Mouse (Mus musculus) liver, postnatal 0 days (tissue): ENCODE data around the gene Gm2115. TPM values are rescaled to one million over a fixed set of nuclear protein-coding genes. Genes with fewer than 3 reads are reported as not detected.

Experiments
- ATAC-seq: fragments of 200-750 bp; cut with Nextera tagmentation; 2 replicates; pipeline ENCODE4 v1.8.0; 2017; ENCODE audit warnings: mild to moderate bottlenecking, moderate library complexity
- DNase-seq: peaks from one replicate; pipeline ENCODE4 v3.0.0-alpha.2; 2016
- H3K27ac ChIP-seq: fragments of 300-500 bp; sonication (generic); 2 replicates; pipeline ENCODE4 v1.5.1; 2014; ENCODE audit warnings: antibody characterized with exemption, moderate library complexity, mild to moderate bottlenecking, low read depth
- H3K27me3 ChIP-seq: fragments of 300-500 bp; sonication (generic); 2 replicates; pipeline ENCODE4 v1.6.1; 2014; ENCODE audit warnings: low read length, control low read depth, mixed read lengths; ENCODE audit not compliant: insufficient read depth
- H3K36me3 ChIP-seq: fragments of 300-500 bp; sonication (generic); replicated peaks from 2 replicates; pipeline ENCODE4 v1.6.1; 2014; ENCODE audit warnings: mild to moderate bottlenecking, control low read depth, low read length, moderate library complexity, mixed read lengths; ENCODE audit not compliant: insufficient read depth
- H3K4me1 ChIP-seq: fragments of 300-500 bp; sonication (generic); 2 replicates; pipeline ENCODE4 v1.6.1; 2014; ENCODE audit warnings: antibody characterized with exemption, mild to moderate bottlenecking, control low read depth; ENCODE audit not compliant: insufficient read depth
- H3K4me2 ChIP-seq: fragments of 300-500 bp; sonication (generic); 2 replicates; pipeline ENCODE4 v1.6.1; 2014; ENCODE audit warnings: low read depth, mild to moderate bottlenecking, low read length, moderate library complexity, mixed read lengths
- H3K4me3 ChIP-seq: fragments of 300-500 bp; sonication (generic); 2 replicates; pipeline ENCODE4 v1.5.1; 2014; ENCODE audit warnings: low read depth, low read length
- H3K9ac ChIP-seq: fragments of 300-500 bp; sonication (generic); replicated peaks from 2 replicates; pipeline ENCODE4 v1.6.1; 2014; ENCODE audit warnings: mild to moderate bottlenecking, moderate library complexity
- H3K9me3 ChIP-seq: fragments of 300-500 bp; sonication (generic); 2 replicates; pipeline ENCODE4 v1.6.1; 2016; ENCODE audit warnings: mild to moderate bottlenecking, control low read depth, low read length, mixed read lengths
- CTCF ChIP-seq: sonication (generic); IDR thresholded peaks from 2 replicates; pipeline ENCODE4 v1.5.1; 2016; ENCODE audit warnings: antibody characterized with exemption, low read depth
- EP300 ChIP-seq: IDR thresholded peaks from 2 replicates; pipeline ENCODE4 v1.6.1; 2016; ENCODE audit warnings: antibody characterized with exemption, low read depth, mild to moderate bottlenecking
- WGBS: fragments of 180-500 bp; shearing (Covaris S2); extraction: QIAGEN DNeasy Blood & Tissue Kit; methylation state at CpG from one replicate; pipeline ENCODE4 v1.1.7; 2014; ENCODE audit not compliant: insufficient replicate concordance; 5-methylcytosine and 5-hydroxymethylcytosine counted together
- polyA plus RNA-seq: library from polyadenylated mRNA; unstranded; fragments of >200 nt; fragmentation: Nextera tagmentation; extraction: Ambion mirVana; gene quantifications from 2 replicates; pipeline ENCODE4 v1.2.1, GENCODE M21; 2015

Gm2115 gene
- polyA plus RNA-seq, 1 experiment from 2014 or later = 0.23 TPM

DNA sequence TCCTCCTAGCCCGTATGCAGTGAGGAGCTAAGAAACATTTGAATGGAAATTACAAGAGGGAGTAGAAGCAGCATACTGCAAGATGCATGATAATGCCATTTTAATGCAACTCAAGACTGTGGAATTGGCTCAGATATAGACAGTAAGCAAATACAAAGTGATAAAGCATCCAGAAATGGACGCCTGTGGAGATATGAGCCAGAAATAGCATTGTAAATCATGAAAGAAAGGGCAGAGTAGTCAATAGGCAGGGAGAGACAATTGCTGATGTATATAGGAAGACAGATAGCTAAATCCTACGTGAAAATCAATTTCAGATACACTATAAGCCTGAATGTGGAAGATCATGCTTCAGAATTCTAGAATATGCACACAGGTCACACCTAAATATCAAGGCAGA is 26.5 kb downstream of the Gm2115 start:
- no peaks in the 10 kb centered on the region for H3K36me3 ChIP-seq
- no peak overlapping the region for H3K27ac ChIP-seq
- ATAC-seq (no peak), DNase-seq (no peak)
- no peaks in the 10 kb centered on the region for H3K27me3 ChIP-seq
- no peak overlapping the region for H3K4me2 ChIP-seq
- TF ChIP-seq EP300 (no peak), CTCF (no peak)
- H3K4me1 ChIP-seq = no peaks in the 10 kb centered on the region
- H3K9ac ChIP-seq = no peak overlapping the region
- WGBS = 58% methylated on average over 3 of the region's 3 CpGs
- no peak overlapping the region for H3K4me3 ChIP-seq
- no peaks in the 10 kb centered on the region for H3K9me3 ChIP-seq

DNA sequence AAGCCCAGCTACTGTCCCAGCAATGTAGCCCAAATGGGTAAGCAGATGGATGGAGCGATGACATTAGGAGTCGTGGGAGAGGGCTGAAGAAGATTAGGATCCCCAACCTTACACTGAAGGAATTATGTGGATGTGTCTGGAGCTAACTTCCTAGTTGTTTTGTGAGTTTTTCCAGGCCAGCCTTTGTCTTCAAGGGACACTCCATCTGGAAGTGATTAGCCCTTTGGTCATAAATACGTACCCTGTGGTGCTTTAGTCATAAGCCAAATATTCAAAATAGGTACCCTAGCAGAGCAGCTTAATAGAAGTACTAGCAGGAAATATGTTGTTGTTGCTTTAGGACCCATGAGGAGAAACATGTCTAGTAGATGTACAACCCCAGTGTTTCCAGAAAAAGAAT is 28.6 kb downstream of the Gm2115 start:
- Histone ChIP-seq H3K4me2 (no peak overlapping the region), H3K9me3 (no peaks in the 10 kb centered on the region), H3K27ac (no peak overlapping the region), H3K4me1 (no peaks in the 10 kb centered on the region), H3K4me3 (no peak overlapping the region), H3K27me3 (no peaks in the 10 kb centered on the region), H3K36me3 (no peaks in the 10 kb centered on the region), H3K9ac (no peak overlapping the region)
- no peak for ATAC-seq
- no peak for TF ChIP-seq CTCF
- TF ChIP-seq EP300 = no peak
- WGBS = 83% methylated on average over 3 of the region's 3 CpGs
- no peak for DNase-seq

DNA sequence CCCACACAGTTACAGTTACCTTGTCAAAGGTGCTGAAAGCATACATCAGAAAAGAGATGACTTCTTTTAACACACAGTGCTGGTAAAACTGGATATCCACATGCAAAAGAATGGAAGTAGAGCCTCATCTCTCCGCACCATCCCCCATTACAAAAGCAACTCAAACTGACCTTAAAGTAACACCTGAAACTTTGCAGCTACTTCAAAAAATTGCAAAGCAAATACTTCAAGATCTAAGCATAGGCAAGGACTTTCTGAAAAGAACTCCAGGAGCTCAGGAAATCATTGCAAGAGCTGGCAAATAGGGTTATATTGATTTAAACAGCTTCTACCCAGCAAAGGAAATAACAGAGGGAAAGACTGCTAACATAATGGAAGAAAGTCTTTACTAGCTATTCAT is 31.7 kb downstream of the Gm2115 start:
- Histone ChIP-seq H3K36me3 (no peaks in the 10 kb centered on the region), H3K9ac (no peak overlapping the region), H3K4me2 (no peak overlapping the region), H3K27ac (no peak overlapping the region), H3K4me1 (no peaks in the 10 kb centered on the region), H3K4me3 (no peak overlapping the region), H3K27me3 (no peaks in the 10 kb centered on the region), H3K9me3 (no peaks in the 10 kb centered on the region)
- WGBS = 87% methylated on average over 1 of the region's 1 CpGs
- ATAC-seq (no peak), DNase-seq (no peak)
- TF ChIP-seq CTCF (no peak), EP300 (no peak)

DNA sequence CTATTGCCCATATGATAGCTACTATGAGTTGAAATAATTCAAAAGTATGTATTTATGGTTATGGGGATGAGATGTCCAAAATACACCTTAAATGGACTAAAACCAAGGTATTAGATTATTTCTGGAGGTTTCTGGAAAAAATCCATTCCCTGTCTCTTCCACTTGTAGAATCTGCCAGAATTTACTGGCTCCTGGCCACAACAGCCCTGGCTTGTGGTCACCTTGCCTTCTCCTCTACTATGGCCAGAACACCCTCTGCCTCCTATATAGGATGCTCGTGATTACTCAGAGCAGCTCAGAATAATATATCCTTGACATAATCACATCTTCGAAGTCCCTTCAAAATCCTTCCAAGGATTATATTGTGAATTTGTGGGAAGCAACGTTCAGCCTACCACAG is 35.5 kb downstream of the Gm2115 start:
- no peak overlapping the region for H3K9ac ChIP-seq
- H3K36me3 ChIP-seq = no peaks in the 10 kb centered on the region
- ATAC-seq (no peak), DNase-seq (no peak)
- TF ChIP-seq CTCF = no peak
- TF ChIP-seq EP300 = no peak
- H3K4me2 ChIP-seq = no peak overlapping the region
- no peaks in the 10 kb centered on the region for H3K9me3 ChIP-seq
- WGBS = 67% methylated on average over 3 of the region's 3 CpGs
- no peak overlapping the region for H3K4me3 ChIP-seq
- no peaks in the 10 kb centered on the region for H3K27me3 ChIP-seq
- no peaks in the 10 kb centered on the region for H3K4me1 ChIP-seq
- no peak overlapping the region for H3K27ac ChIP-seq

DNA sequence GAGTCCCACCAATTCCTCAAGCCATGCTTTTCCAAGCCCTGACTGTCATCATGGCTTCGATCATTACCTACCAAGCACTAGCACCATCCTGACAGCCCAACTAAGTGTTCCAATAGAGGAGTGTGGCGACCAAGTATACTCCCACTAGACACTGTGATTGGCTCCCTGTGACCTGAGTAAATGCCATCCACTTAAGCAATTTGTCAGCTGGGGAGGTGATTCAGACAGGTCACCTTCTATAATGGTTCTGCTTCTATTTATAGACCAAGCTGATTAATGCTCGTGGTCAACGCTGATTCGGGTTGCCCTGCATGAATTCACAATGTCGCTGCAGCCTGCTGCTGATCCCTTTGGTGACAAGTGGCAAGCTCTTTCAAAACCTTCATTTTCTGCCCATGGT is 37.4 kb downstream of the Gm2115 start:
- Histone ChIP-seq H3K9ac (no peak overlapping the region), H3K4me1 (no peaks in the 10 kb centered on the region), H3K9me3 (no peaks in the 10 kb centered on the region), H3K27ac (no peak overlapping the region), H3K36me3 (no peaks in the 10 kb centered on the region), H3K4me3 (no peak overlapping the region), H3K4me2 (no peak overlapping the region), H3K27me3 (no peaks in the 10 kb centered on the region)
- ATAC-seq (no peak), DNase-seq (no peak)
- TF ChIP-seq CTCF (no peak), EP300 (no peak)
- WGBS = 61% methylated on average over 6 of the region's 6 CpGs

GRCm38 (mm10) chr7:84577034-84577433 is 48.3 kb downstream of the Gm2115 start:
- Histone ChIP-seq H3K27me3 (no peaks in the 10 kb centered on the region), H3K4me3 (no peak overlapping the region), H3K4me1 (no peaks in the 10 kb centered on the region), H3K27ac (no peak overlapping the region), H3K9ac (no peak overlapping the region), H3K36me3 (no peaks in the 10 kb centered on the region), H3K4me2 (no peak overlapping the region), H3K9me3 (no peaks in the 10 kb centered on the region)
- 68% methylated on average over 2 of the region's 2 CpGs for WGBS
- TF ChIP-seq EP300 (no peak), CTCF (no peak)
- ATAC-seq (0 out of 2 replicates have a peak, but pooled peaks have one; percentile 30), DNase-seq (no peak)

GRCm38 (mm10) chr7:84578841-84579240 is 50.1 kb downstream of the Gm2115 start:
- TF ChIP-seq EP300 = no peak
- no peak for TF ChIP-seq CTCF
- Histone ChIP-seq H3K4me1 (no peaks in the 10 kb centered on the region), H3K9me3 (no peaks in the 10 kb centered on the region), H3K36me3 (no peaks in the 10 kb centered on the region), H3K27ac (no peak overlapping the region), H3K27me3 (no peaks in the 10 kb centered on the region), H3K4me3 (no peak overlapping the region), H3K4me2 (no peak overlapping the region), H3K9ac (no peak overlapping the region)
- 60% methylated on average over 1 of the region's 1 CpGs for WGBS
- ATAC-seq (peak; percentile 9; the same call in 1 of the 2 replicates), DNase-seq (no peak)
